Mouse (Mus musculus) lung, postnatal 0 days (tissue): Measurements from ENCODE around the gene Gak. TPM values are rescaled to one million over a fixed set of nuclear protein-coding genes. Genes with fewer than 3 reads are reported as not detected.

Experiments used
- ATAC-seq: fragments of 200-750 bp; cut with Nextera tagmentation; 2 replicates; pipeline ENCODE4 v1.8.0; 2017; ENCODE audit warnings: moderate library complexity
- DNase-seq: peaks from one replicate; pipeline ENCODE4 v3.0.0-alpha.2; 2016; ENCODE audit warnings: low spot score
- H3K27ac ChIP-seq: fragments of 300-500 bp; sonication (generic); 2 replicates; pipeline ENCODE4 v1.5.1; 2014; ENCODE audit warnings: antibody characterized with exemption, mild to moderate bottlenecking, low read length, mixed read lengths
- H3K27me3 ChIP-seq: fragments of 300-500 bp; sonication (generic); replicated peaks from 2 replicates; pipeline ENCODE4 v1.6.1; 2014; ENCODE audit warnings: low read length, mixed read lengths; ENCODE audit not compliant: insufficient read depth
- H3K36me3 ChIP-seq: fragments of 300-500 bp; sonication (generic); 2 replicates; pipeline ENCODE4 v1.6.1; 2014; ENCODE audit warnings: low read length, mixed read lengths; ENCODE audit not compliant: insufficient read depth
- H3K4me1 ChIP-seq: fragments of 300-500 bp; sonication (generic); 2 replicates; pipeline ENCODE4 v1.6.1; 2014; ENCODE audit warnings: antibody characterized with exemption, low read depth, low read length, mixed read lengths; ENCODE audit not compliant: insufficient read depth
- H3K4me2 ChIP-seq: fragments of 300-500 bp; sonication (generic); replicated peaks from 2 replicates; pipeline ENCODE4 v1.6.1; 2014; ENCODE audit warnings: low read depth, mild to moderate bottlenecking, low read length, moderate library complexity, mixed read lengths
- H3K4me3 ChIP-seq: fragments of 300-500 bp; sonication (generic); 2 replicates; pipeline ENCODE4 v1.5.1; 2014; ENCODE audit warnings: low read depth, low read length
- H3K9ac ChIP-seq: fragments of 300-500 bp; sonication (generic); replicated peaks from 2 replicates; pipeline ENCODE4 v1.6.1; 2014; ENCODE audit warnings: low read depth, mild to moderate bottlenecking
- H3K9me3 ChIP-seq: fragments of 300-500 bp; sonication (generic); 2 replicates; pipeline ENCODE4 v1.6.1; 2016; ENCODE audit warnings: low read length, mixed read lengths
- CTCF ChIP-seq: IDR thresholded peaks from 2 replicates; pipeline ENCODE4 v1.5.1; 2016; ENCODE audit warnings: antibody characterized with exemption, mild to moderate bottlenecking
- EP300 ChIP-seq: IDR thresholded peaks from 2 replicates; pipeline ENCODE4 v1.6.1; 2016; ENCODE audit warnings: antibody characterized with exemption, mild to moderate bottlenecking, control low read depth
- WGBS: fragments of 180-500 bp; shearing (Covaris S2); extraction: QIAGEN DNeasy Blood & Tissue Kit; methylation state at CpG from one replicate; pipeline ENCODE4 v1.1.7; 2014; 5-methylcytosine and 5-hydroxymethylcytosine counted together
- polyA plus RNA-seq: library from polyadenylated mRNA; unstranded; fragments of >200 nt; fragmentation: Nextera tagmentation; extraction: Ambion mirVana; gene quantifications from 2 replicates; pipeline ENCODE4 v1.2.1, GENCODE M21; 2015

The Gak gene
- polyA plus RNA-seq, 1 experiment from 2014 or later, result 39.9 TPM

DNA sequence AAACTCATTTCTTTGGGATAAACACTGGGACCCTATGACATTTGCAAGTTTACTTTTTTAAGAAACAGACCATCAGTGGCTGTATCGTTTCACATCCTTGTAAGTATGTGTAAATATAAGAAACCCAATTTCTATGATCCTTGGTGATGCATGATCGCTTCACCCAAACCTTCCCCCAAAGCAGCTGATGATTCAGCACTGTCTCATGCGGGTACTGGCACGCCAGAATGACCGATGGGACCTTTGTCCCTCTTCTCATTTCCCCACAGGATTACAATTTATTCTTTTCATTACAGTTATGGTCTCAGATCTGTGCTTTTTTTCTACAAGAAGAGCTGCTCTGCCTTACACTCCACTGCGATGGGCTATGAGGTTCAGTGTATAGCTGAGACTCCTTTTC lies 56.5 kb downstream of the Gak start:
- no peak overlapping the region for H3K27ac ChIP-seq
- no peaks in the 10 kb centered on the region for H3K9me3 ChIP-seq
- TF ChIP-seq EP300, result no peak
- no peak for TF ChIP-seq CTCF
- H3K4me3 ChIP-seq, result no peak overlapping the region
- 85% methylated on average over 6 of the region's 6 CpGs for WGBS
- ATAC-seq (no peak; the same call in 1 of the 2 replicates), DNase-seq (no peak)
- H3K27me3 ChIP-seq, result no peaks in the 10 kb centered on the region
- no peak overlapping the region for H3K9ac ChIP-seq
- H3K4me2 ChIP-seq, result no peak overlapping the region
- peaks cover 61% of the 10 kb centered on the region for H3K36me3 ChIP-seq
- H3K4me1 ChIP-seq, result no peaks in the 10 kb centered on the region

DNA sequence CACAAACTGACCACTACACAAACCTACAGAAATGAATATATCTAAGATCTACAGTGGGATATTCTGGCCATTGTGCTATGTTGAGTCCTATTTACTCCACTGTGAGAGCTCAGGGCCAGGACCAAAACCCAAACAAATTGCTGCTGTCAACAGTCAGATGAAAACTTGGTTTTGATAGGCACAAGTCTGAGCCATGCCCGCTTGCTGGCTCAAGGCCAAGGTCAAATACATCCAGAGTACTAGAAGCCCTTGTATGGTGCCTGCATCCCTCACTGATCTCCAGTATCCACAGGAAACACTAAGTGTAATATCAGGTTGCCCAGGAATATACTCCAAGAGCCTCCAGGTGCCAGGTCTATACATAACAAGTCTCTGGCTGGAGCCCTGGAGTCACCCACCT lies 58.6 kb downstream of the Gak start:
- no peaks in the 10 kb centered on the region for H3K9me3 ChIP-seq
- H3K4me2 ChIP-seq, result no peak overlapping the region
- WGBS, result 80% methylated on average over 1 of the region's 1 CpGs
- peaks cover 57% of the 10 kb centered on the region for H3K36me3 ChIP-seq
- no peak overlapping the region for H3K27ac ChIP-seq
- no peak for DNase-seq
- H3K4me1 ChIP-seq, result no peaks in the 10 kb centered on the region; the same call in 1 of the 2 replicates
- no peak for ATAC-seq
- TF ChIP-seq EP300, result no peak
- no peak for TF ChIP-seq CTCF
- H3K27me3 ChIP-seq, result no peaks in the 10 kb centered on the region
- H3K4me3 ChIP-seq, result no peak overlapping the region
- no peak overlapping the region for H3K9ac ChIP-seq

DNA sequence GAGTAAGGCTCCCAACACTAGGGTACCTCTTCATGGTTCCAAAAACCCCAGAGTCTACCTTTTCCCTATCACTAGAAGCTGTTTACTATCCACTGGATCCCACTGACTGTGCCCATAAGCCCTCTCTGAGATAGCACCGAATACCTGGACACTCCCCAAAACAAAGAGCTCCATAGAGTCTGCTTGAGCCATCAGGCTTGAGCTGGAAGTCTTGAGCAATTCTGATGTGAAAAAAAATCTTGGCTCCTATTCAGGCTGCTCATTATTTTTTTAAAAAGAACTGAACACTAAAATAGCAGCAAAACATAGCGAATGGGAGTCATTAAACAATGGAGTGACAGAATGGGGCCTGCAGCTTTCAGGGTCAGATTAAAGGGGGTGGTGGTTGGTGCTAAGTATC lies 62.5 kb downstream of the Gak start:
- Histone ChIP-seq H3K9me3 (no peaks in the 10 kb centered on the region), H3K27ac (0 out of 2 replicates have a peak overlapping the region, but pooled peaks have one; percentile 20), H3K27me3 (no peaks in the 10 kb centered on the region), H3K4me1 (no peaks in the 10 kb centered on the region; the same call in 1 of the 2 replicates), H3K4me3 (no peak overlapping the region), H3K9ac (no peak overlapping the region), H3K36me3 (peaks cover 32% of the 10 kb centered on the region; the same call in 1 of the 2 replicates), H3K4me2 (no peak overlapping the region)
- no peak for TF ChIP-seq EP300
- TF ChIP-seq CTCF, result no peak
- ATAC-seq (peak; percentile 74), DNase-seq (peak; percentile 72)
- WGBS, result 46% methylated on average over 2 of the region's 2 CpGs

DNA sequence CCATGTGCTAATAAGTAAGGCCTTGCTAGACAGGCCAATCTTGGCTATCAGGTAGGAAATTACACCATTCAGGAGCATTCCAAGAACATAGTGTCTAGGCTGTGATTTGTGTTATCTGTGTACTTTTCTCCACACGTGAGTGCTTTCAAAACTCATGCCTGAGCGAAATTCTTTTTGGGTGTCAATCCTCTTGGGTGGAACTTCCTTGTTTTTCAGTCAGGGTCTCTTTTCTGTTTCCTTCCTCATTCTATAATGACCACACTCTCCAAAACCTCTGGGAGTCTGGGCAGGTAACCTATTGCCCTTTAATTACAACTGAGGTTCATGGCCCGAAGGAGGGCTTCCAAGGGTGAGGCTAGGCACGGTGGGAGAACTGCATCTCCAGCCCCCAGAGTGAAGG lies 63.0 kb downstream of the Gak start:
- ATAC-seq, result peak; percentile 73
- TF ChIP-seq EP300 (0 out of 2 replicates have a peak, but pooled peaks have one; percentile 22), CTCF (no peak)

DNA sequence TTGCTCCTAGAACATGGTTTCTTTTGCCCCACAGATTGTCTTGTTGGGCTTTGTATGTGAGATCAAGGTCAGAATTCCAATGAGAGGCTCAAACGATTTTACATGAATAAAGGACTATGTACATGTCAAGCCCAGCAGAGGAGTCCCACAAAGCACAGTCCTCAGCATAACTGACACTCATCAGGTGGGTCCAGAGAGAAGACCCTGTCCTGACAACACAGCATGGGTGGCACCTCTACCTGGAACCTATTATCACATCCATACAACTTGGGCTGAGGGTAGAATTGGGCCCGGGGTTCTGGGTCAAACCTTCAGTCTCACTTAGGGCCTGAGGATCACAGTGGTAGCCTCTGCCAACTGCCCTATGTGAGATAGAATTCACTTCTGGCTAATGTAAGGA lies 64.2 kb downstream of the Gak start:
- TF ChIP-seq CTCF (no peak), EP300 (no peak)
- H3K36me3 ChIP-seq, result peaks cover 16% of the 10 kb centered on the region; the same call in 1 of the 2 replicates
- no peak overlapping the region for H3K4me3 ChIP-seq
- no peak overlapping the region for H3K9ac ChIP-seq
- 91% methylated on average over 2 of the region's 2 CpGs for WGBS
- DNase-seq, result no peak
- H3K9me3 ChIP-seq, result no peaks in the 10 kb centered on the region
- no peak overlapping the region for H3K4me2 ChIP-seq
- no peak overlapping the region for H3K27ac ChIP-seq
- ATAC-seq, result no peak
- H3K4me1 ChIP-seq, result no peaks in the 10 kb centered on the region; the same call in 1 of the 2 replicates
- no peaks in the 10 kb centered on the region for H3K27me3 ChIP-seq

More for the DNA sequence above, 63.0 kb downstream of the Gak start:
- DNase-seq, result peak; percentile 62
- H3K4me3 ChIP-seq, result no peak overlapping the region
- H3K27ac ChIP-seq, result 0 out of 2 replicates have a peak overlapping the region, but pooled peaks have one; percentile 20
- no peak overlapping the region for H3K4me2 ChIP-seq
- WGBS, result 73% methylated on average over 4 of the region's 4 CpGs
- H3K9ac ChIP-seq, result no peak overlapping the region
- no peaks in the 10 kb centered on the region for H3K27me3 ChIP-seq
- peaks cover 27% of the 10 kb centered on the region; the same call in 1 of the 2 replicates for H3K36me3 ChIP-seq
- no peaks in the 10 kb centered on the region; the same call in 1 of the 2 replicates for H3K4me1 ChIP-seq
- no peaks in the 10 kb centered on the region for H3K9me3 ChIP-seq

DNA sequence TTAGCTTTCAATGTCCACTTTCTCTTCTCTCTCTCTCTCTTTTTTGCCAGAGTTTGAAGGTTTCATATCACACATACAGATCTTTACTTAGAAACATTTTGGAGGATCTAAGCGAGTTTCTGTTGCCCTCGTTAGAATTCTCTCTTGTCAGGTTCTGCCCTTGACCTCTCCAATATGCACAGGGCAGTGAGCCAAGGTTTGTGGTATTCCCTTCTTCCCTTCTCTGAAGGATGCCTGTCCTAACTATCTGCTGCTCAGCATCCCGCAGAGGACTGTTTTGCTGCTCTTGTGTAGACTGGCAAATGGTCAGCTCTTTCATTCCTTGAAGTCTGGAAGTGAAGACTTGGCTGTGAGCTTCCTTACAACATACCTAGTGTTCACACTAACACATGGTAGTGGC lies 65.2 kb downstream of the Gak start:
- DNase-seq, result no peak
- Histone ChIP-seq H3K27ac (no peak overlapping the region), H3K27me3 (no peaks in the 10 kb centered on the region), H3K4me3 (no peak overlapping the region), H3K4me2 (no peak overlapping the region), H3K9me3 (no peaks in the 10 kb centered on the region), H3K9ac (no peak overlapping the region), H3K36me3 (peaks cover 6% of the 10 kb centered on the region; the same call in 1 of the 2 replicates), H3K4me1 (no peaks in the 10 kb centered on the region; the same call in 1 of the 2 replicates)
- WGBS, result 68% methylated on average over 3 of the region's 3 CpGs
- TF ChIP-seq EP300, result no peak
- TF ChIP-seq CTCF, result no peak
- ATAC-seq, result no peak
